Mouse (Mus musculus): ENCODE results near the gene Gm21190. TPM values are rescaled to one million over a fixed set of nuclear protein-coding genes. Genes with fewer than 3 reads are reported as not detected.
"Not testable (repeated sequence)": the region's sequence is repeated elsewhere in the genome, so short reads cannot be mapped to it uniquely, and the experiment has no call there.

Gm21190 gene
- polyA plus RNA-seq, 1 experiment from 2014 or later, result not detected

DNA sequence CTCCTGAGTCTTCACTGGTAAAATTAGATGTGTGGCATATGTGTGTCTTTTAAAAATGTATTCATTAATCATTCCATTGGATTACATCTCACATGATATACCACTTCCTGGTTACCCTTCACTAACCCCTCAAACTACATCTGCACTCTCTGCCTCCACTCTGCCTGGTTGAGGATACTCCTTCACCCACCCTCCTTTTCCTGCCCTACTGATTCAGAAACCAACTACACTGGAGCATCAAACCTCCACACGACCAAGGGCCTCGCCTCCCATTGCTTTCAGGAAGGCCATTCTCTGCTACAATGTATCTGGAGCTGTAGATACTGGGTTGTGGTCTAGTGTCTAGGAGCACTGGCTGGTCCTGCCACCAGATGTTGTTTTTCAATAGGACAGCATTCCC lies 46.2 kb downstream of the Gm21190 start:
- not testable (repeated sequence) for H3K4me3 ChIP-seq; H3K4me2 ChIP-seq (replicated peaks); ATAC-seq (replicated peaks); H3K4me1 ChIP-seq; H3K9ac ChIP-seq (replicated peaks); H3K27ac ChIP-seq (replicated peaks); H3K27me3 ChIP-seq; H3K36me3 ChIP-seq
- 65% methylated on average over 2 of the region's 2 CpGs for WGBS
- H3K9me3 ChIP-seq, result peaks cover 17% of the 10 kb centered on the region; the same call in 1 of the 2 replicates

DNA sequence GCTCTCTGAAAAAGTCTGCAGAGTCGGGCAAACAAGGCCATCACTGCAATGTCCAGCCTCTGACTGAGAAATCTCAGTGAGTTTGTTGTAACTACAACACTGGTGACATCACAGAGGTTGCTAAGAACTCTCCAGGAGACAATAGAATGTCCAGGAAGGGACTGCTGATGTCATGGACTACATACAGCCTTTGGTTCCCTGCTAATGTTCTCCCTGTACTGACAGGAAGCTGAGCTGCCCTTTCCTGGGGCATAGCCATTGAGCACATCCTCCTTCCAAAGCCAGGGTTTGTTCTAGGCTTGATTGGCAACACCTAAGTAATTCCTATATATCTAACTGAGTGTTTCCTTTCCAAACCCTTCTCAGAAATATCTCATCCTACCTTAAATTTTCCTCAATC lies 52.6 kb downstream of the Gm21190 start, which contains the start of gene Gm21149:
Gene Gm21149 (minus strand): TSS at position 101 of the 400 bp plus-strand sequence.
- not testable (repeated sequence) for H3K4me1 ChIP-seq; H3K4me2 ChIP-seq (replicated peaks); H3K27me3 ChIP-seq; H3K36me3 ChIP-seq; H3K9ac ChIP-seq (replicated peaks); ATAC-seq (replicated peaks); H3K4me3 ChIP-seq; H3K27ac ChIP-seq (replicated peaks); H3K9me3 ChIP-seq
- WGBS, result 54% methylated on average over 1 of the region's 1 CpGs

Other genes starting within 250 kb of the Gm21190 start
- gene Gm21149, start 52.7 kb downstream of the Gm21190 start, polyA plus RNA-seq (2015; fragmentation: Nextera tagmentation; extraction: Ambion mirVana), result not detected in 2 replicates
- gene Gm21083, start 48.1 kb upstream of the Gm21190 start, polyA plus RNA-seq (2015; fragmentation: Nextera tagmentation; extraction: Ambion mirVana), result not detected in 2 replicates
- gene Speer4d, start 89.8 kb upstream of the Gm21190 start, polyA plus RNA-seq (2015; fragmentation: Nextera tagmentation; extraction: Ambion mirVana), result not detected in 2 replicates
- gene 4930572O03Rik, start 127.8 kb upstream of the Gm21190 start, polyA plus RNA-seq (2015; fragmentation: Nextera tagmentation; extraction: Ambion mirVana), result not detected in 2 replicates
- gene Speer4c, start 185.0 kb upstream of the Gm21190 start, polyA plus RNA-seq (2015; fragmentation: Nextera tagmentation; extraction: Ambion mirVana), result not detected in 2 replicates